Mouse (Mus musculus) hindbrain, embryonic 10.5 days (tissue): Measurements from ENCODE around the gene Gfod1. TPM values are rescaled to one million over a fixed set of nuclear protein-coding genes. Genes with fewer than 3 reads are reported as not detected.

Experiments used
- DNase-seq: peaks from one replicate; pipeline ENCODE4 v3.0.0-alpha.2; 2017; ENCODE audit warnings: low spot score
- H3K27ac ChIP-seq: fragments of 300-500 bp; sonication (generic); 2 replicates; pipeline ENCODE4 v1.5.1; 2016; ENCODE audit warnings: mild to moderate bottlenecking, moderate library complexity
- H3K27me3 ChIP-seq: fragments of 300-500 bp; sonication (generic); 2 replicates; pipeline ENCODE4 v1.6.1; 2016; ENCODE audit warnings: mild to moderate bottlenecking; ENCODE audit not compliant: poor library complexity, insufficient read depth, severe bottlenecking
- H3K36me3 ChIP-seq: fragments of 300-500 bp; sonication (generic); 2 replicates; pipeline ENCODE4 v1.6.1; 2016; ENCODE audit warnings: mild to moderate bottlenecking, moderate library complexity
- H3K4me1 ChIP-seq: fragments of 300-500 bp; sonication (generic); replicated peaks from 2 replicates; pipeline ENCODE4 v1.6.1; 2016; ENCODE audit warnings: mild to moderate bottlenecking
- H3K4me3 ChIP-seq: fragments of 300-500 bp; sonication (generic); 2 replicates; pipeline ENCODE4 v1.5.1; 2016; ENCODE audit warnings: mild to moderate bottlenecking, moderate library complexity
- H3K9me3 ChIP-seq: fragments of 300-500 bp; sonication (generic); 2 replicates; pipeline ENCODE4 v1.6.1; 2016; ENCODE audit warnings: mild to moderate bottlenecking, moderate library complexity
- WGBS: fragments of 180-500 bp; shearing (Covaris S2); methylation state at CpG from one replicate; pipeline ENCODE4 v1.1.7; 2016; 5-methylcytosine and 5-hydroxymethylcytosine counted together
- polyA plus RNA-seq: library from polyadenylated mRNA; unstranded; fragments of >200 nt; fragmentation: Nextera tagmentation; extraction: Ambion mirVana; gene quantifications from 2 replicates; pipeline ENCODE4 v1.2.1, GENCODE M21; 2016

The Gfod1 gene
- polyA plus RNA-seq, 1 experiment from 2014 or later: 0.43 TPM

DNA sequence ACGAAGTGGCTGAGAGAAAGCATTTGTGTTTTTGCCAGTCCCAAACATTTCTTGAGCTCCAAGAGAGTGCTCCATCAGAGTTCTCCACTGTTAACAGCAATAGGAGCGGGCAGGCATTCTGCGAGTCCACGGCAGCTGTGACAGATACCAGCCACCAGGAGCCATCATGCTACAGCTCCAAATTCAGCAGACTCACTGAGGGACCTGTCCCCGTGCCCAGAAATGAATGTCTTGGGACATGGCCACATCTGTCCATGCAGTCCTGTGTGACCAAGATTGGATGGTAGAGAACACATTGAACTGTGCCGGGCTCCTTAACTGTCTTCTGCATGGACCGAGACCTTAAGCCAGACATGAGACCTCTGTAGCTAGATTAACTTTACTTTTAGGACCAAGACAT is 100.7 kb downstream of the Gfod1 start:
- Histone ChIP-seq H3K27ac (no peak overlapping the region), H3K4me1 (peaks cover 4% of the 10 kb centered on the region; the same call in 1 of the 2 replicates), H3K4me3 (no peak overlapping the region), H3K36me3 (no peaks in the 10 kb centered on the region), H3K27me3 (no peaks in the 10 kb centered on the region; the same call in 1 of the 2 replicates), H3K9me3 (no peaks in the 10 kb centered on the region)
- 92% methylated on average over 7 of the region's 7 CpGs for WGBS
- no peak for DNase-seq

DNA sequence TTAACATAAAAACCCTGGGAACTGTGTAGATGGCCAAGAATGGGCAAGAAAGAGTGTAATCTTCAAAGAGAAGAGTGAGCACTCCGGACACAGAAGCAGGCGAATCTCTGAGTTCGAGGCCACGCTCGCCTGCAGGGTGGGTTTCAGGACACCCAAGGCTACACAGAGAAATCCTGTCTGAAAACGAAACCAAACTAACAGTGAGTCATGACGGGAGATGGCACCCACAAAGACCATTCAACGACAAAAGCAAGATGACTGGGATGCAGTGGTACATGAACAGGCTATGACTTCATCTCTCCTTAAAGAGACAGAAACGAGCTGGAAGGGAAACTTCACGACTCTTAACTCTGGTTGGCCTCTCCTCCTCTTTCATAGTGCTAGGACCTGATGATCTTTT is 101.6 kb downstream of the Gfod1 start:
- no peaks in the 10 kb centered on the region; the same call in 1 of the 2 replicates for H3K27me3 ChIP-seq
- H3K27ac ChIP-seq: no peak overlapping the region
- no peaks in the 10 kb centered on the region for H3K9me3 ChIP-seq
- DNase-seq: no peak
- H3K4me1 ChIP-seq: peaks cover 4% of the 10 kb centered on the region; the same call in 1 of the 2 replicates
- H3K4me3 ChIP-seq: no peak overlapping the region
- no peaks in the 10 kb centered on the region for H3K36me3 ChIP-seq
- 91% methylated on average over 10 of the region's 10 CpGs for WGBS

DNA sequence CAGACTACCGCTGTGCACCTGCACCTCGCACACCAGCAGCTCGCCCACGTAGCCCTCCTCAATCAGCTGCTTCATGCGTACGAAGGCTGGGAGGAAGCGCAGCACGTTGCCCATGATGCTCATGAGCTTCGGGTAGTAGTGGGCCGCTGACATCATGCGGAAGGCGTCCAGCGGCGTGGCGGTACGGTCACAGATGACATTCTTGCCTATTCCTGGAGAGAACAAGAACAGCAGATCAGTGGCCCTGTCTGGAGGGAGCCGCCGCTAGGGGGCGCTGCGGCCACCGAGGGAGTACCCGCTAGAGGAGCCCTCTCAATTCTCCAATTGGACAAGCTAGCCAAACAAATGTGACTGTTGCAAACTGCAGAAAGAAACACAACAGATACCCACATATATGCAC is 102.9 kb downstream of the Gfod1 start:
- Histone ChIP-seq H3K9me3 (no peaks in the 10 kb centered on the region), H3K4me1 (peaks cover 4% of the 10 kb centered on the region; the same call in 1 of the 2 replicates), H3K27ac (no peak overlapping the region), H3K4me3 (0 out of 2 replicates have a peak overlapping the region, but pooled peaks have one; percentile 14), H3K27me3 (no peaks in the 10 kb centered on the region), H3K36me3 (no peaks in the 10 kb centered on the region)
- WGBS: 34% methylated on average over 22 of the region's 22 CpGs
- DNase-seq: peak; percentile 64

DNA sequence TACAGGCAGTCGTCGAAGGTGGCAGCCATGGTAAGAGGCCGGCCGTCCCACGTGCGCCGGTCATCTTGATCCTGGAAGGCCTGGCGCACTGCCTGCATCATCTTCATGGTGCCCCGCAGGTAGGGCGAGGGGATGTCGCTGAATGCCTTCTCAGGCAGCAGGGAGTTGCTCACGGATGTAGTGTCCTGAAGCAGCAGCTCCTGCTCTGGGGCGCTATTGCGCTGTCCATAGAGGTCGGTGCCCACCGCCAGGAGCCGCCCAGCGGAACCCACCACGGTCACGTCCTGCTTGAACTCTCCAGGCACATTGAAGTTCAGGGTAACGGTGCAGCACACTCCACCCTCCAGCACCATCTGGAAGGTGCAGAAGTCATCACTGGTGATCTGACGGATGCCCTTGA is 103.5 kb downstream of the Gfod1 start:
- H3K4me3 ChIP-seq: 0 out of 2 replicates have a peak overlapping the region, but pooled peaks have one; percentile 14
- H3K27me3 ChIP-seq: no peaks in the 10 kb centered on the region
- no peak overlapping the region for H3K27ac ChIP-seq
- 64% methylated on average over 22 of the region's 22 CpGs for WGBS
- H3K4me1 ChIP-seq: peaks cover 4% of the 10 kb centered on the region; the same call in 1 of the 2 replicates
- no peaks in the 10 kb centered on the region for H3K36me3 ChIP-seq
- DNase-seq: no peak
- H3K9me3 ChIP-seq: no peaks in the 10 kb centered on the region

DNA sequence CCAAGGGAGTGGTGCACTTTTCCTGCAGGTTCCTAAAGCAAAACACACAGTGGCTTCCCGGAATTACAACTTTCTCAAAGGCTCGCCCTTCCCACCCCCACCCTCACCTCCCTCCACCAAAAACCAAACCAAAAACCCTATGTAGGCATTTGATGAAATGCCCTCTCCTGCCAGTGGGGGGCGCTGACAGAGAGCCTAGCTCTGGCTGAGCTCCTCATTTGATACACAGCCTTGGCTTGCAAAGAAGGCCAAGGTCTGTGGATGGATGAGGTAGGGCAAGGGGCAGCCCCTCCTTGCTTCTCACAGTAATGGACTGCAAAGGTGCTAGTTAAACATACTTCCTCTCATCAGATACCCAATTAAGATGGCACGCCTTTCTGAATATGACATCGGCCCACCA is 104.2 kb downstream of the Gfod1 start:
- Histone ChIP-seq H3K27ac (no peak overlapping the region), H3K36me3 (no peaks in the 10 kb centered on the region), H3K4me1 (peaks cover 4% of the 10 kb centered on the region; the same call in 1 of the 2 replicates), H3K9me3 (no peaks in the 10 kb centered on the region), H3K27me3 (no peaks in the 10 kb centered on the region), H3K4me3 (no peak overlapping the region)
- DNase-seq: no peak
- 68% methylated on average over 5 of the region's 5 CpGs for WGBS

DNA sequence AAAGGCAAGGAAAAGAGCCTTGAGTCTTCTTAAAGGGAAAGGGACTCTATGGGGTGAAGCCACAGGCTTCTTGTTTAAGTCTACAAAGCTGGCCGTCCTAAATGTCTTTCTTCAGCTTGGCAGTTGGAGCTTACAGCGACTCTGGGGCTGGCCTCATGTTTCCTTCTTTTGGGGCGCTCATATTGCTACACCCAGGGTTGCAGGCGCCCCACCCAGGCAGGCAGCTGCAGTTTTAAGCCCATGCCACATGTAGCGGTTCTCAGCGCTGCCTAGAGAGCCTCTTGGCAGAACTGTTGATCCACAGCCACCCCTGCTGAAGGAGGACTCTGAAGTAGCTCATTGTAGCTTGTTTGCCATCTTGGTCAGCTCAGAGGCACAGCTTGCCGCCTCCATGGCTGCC is 104.7 kb downstream of the Gfod1 start:
- no peaks in the 10 kb centered on the region for H3K27me3 ChIP-seq
- no peaks in the 10 kb centered on the region for H3K36me3 ChIP-seq
- H3K27ac ChIP-seq: no peak overlapping the region
- 88% methylated on average over 7 of the region's 7 CpGs for WGBS
- H3K4me1 ChIP-seq: peaks cover 4% of the 10 kb centered on the region; the same call in 1 of the 2 replicates
- H3K9me3 ChIP-seq: no peaks in the 10 kb centered on the region
- no peak for DNase-seq
- no peak overlapping the region for H3K4me3 ChIP-seq

DNA sequence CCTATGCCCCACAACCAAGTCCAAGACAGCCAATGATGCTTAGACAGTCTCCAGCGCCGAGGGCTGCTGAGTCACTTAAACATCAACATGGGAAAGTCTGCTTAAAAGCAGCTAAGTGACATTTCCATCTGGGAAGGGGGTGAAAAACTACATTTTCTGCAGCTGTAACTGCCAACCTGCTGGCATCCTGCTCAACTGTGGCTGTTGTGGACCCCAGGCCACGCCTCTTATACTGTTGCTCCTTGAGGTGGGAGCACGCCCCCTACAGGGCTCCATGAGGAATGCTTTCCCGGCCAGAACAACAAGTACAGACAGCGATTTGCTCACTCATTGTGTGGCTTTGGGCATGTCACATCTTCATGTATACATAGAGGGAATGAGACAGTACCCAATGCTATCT is 106.8 kb downstream of the Gfod1 start:
- Histone ChIP-seq H3K4me3 (no peak overlapping the region), H3K27ac (no peak overlapping the region), H3K9me3 (no peaks in the 10 kb centered on the region), H3K4me1 (peaks cover 4% of the 10 kb centered on the region), H3K27me3 (no peaks in the 10 kb centered on the region), H3K36me3 (no peaks in the 10 kb centered on the region)
- 56% methylated on average over 6 of the region's 6 CpGs for WGBS
- no peak for DNase-seq

DNA sequence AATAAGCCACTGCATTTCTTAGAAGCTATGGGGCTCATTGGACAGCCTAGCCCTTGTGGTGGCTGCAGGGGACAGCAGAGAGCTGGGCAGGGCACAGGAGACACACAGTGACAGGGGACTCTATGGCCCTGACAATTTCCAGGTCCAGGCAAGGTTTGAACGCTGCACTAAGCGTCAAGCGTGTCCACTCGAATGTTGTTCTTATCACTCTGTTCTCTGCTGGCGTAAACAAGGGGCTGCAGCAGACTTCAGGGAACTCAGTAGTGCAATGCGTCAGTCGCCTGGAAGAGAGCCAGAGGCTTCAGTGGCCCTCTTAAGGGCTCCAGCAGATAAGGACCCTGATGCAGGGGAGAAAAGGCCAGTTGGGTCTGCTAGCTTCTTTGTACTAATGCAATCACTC is 108.0 kb downstream of the Gfod1 start:
- Histone ChIP-seq H3K27me3 (no peaks in the 10 kb centered on the region), H3K27ac (no peak overlapping the region), H3K9me3 (no peaks in the 10 kb centered on the region), H3K4me3 (no peak overlapping the region), H3K4me1 (peaks cover 13% of the 10 kb centered on the region), H3K36me3 (no peaks in the 10 kb centered on the region)
- DNase-seq: no peak
- WGBS: 74% methylated on average over 7 of the region's 7 CpGs

DNA sequence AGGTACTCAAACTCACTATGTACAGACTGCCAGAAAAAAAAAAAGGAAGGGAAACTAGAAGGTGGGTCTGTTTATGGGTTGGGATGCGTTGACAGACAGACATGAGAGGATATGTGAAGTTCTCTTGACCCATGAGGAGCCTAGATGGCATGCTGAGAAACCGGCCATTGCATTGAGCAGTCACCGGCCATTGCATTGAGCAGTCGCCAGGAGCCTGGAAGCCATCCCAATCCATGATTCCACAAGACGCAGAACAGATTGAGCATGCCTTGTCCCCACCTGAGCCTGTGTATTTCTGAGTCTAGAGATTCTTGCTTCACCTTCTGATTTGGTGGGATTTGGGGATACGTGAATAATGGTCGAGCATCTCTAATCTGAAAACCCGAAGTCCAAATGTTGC is 110.0 kb downstream of the Gfod1 start:
- no peaks in the 10 kb centered on the region for H3K27me3 ChIP-seq
- H3K4me3 ChIP-seq: no peak overlapping the region
- H3K4me1 ChIP-seq: peaks cover 11% of the 10 kb centered on the region
- H3K36me3 ChIP-seq: no peaks in the 10 kb centered on the region
- H3K9me3 ChIP-seq: no peaks in the 10 kb centered on the region
- 91% methylated on average over 8 of the region's 8 CpGs for WGBS
- no peak overlapping the region for H3K27ac ChIP-seq
- DNase-seq: no peak

DNA sequence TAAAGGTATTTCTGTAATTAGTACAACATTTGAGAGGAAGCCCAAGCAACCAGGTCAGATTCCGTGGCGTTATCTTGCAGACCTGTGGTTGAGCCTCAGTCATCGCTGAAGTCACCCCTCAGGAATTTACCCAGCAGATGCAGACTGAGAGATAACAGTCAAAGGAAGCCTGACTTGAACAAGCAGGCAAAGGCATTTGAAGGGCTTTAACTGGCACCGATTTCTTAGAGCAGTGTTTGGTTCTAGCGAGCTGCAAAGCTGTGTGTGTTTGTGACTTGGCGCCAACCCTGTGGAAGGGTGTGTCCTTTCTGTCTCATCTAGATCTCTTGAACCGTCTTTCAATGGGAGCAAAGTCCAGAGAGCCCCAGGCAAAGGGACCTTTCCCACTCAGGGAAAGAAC is 110.7 kb downstream of the Gfod1 start:
- no peak for DNase-seq
- Histone ChIP-seq H3K4me1 (peaks cover 11% of the 10 kb centered on the region), H3K27me3 (no peaks in the 10 kb centered on the region), H3K4me3 (no peak overlapping the region), H3K27ac (no peak overlapping the region), H3K9me3 (no peaks in the 10 kb centered on the region), H3K36me3 (no peaks in the 10 kb centered on the region)
- 76% methylated on average over 7 of the region's 7 CpGs for WGBS

DNA sequence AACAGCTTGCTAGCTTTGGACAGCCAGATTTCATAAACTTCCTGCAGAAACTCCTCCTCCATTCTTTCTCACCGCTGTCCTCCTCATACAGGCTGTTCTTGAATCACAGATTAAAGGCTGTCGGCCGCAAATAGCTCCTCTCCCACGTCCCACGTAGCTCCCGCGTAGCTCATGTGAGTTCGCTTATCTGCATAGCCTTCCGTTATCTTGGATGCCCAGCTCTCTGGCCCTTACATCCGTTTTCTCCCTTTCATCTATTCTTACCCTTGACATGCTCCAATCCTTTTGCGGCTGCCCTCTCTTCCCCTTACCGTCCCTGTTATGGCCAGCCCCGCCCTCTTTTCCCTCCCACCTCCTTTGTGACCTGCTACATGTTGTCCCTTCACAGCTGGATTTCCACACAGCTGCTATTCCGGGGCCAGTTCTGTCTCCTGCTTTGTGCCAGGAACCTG is 112.2 kb downstream of the Gfod1 start:
- H3K27me3 ChIP-seq: no peaks in the 10 kb centered on the region
- no peak overlapping the region for H3K27ac ChIP-seq
- no peaks in the 10 kb centered on the region for H3K36me3 ChIP-seq
- H3K9me3 ChIP-seq: 0 out of 2 replicates have a peak, but pooled peaks cover 2% of the 10 kb centered on the region
- 12% methylated on average over 14 of the region's 14 CpGs for WGBS
- H3K4me1 ChIP-seq: peaks cover 11% of the 10 kb centered on the region
- DNase-seq: no peak
- peak overlapping the region; percentile 29 for H3K4me3 ChIP-seq

DNA sequence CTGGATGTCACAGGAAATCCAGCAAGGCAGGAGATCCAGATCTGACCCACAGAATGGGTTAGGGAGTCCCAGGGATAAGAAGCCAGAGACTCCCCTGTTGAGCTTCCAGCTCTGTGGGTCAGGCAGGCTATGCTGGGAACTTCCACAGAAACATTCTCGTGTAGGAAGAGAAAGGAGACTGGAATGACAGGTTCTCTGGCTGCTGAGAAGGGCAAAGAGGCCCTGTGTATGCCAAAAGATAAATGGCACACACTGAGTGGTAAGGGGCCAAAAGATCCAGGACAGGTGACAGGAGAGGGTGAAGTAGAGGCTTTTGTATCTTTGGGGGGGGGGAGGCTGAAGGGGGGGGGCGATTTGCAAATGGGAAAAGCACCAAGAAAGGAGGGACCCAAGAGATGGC is 112.7 kb downstream of the Gfod1 start:
- WGBS: 37% methylated on average over 2 of the region's 2 CpGs
- Histone ChIP-seq H3K4me3 (peak overlapping the region; percentile 29; the same call in 1 of the 2 replicates), H3K4me1 (peaks cover 11% of the 10 kb centered on the region), H3K36me3 (no peaks in the 10 kb centered on the region), H3K9me3 (0 out of 2 replicates have a peak, but pooled peaks cover 2% of the 10 kb centered on the region), H3K27ac (peak overlapping the region; percentile 23; the same call in 1 of the 2 replicates), H3K27me3 (no peaks in the 10 kb centered on the region)
- DNase-seq: no peak

DNA sequence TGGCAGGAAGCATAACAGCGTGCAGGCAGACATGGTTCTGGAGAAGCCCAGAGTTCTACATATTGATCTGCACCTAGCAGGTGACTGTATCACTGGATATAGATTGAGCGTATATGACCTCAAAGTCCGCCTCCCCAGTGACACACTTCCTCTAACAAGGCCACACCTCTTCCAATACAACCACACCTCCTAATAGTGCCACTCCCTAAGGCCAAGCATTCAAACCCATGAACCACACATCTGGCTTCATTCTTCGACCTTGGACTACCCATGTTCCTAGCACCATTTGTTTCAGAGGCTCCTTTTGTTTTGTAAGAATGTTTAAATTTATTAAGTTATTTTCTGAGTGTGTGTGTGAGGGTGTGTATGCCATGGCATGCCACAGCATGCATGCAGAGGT is 116.2 kb downstream of the Gfod1 start:
- no peak overlapping the region for H3K27ac ChIP-seq
- H3K36me3 ChIP-seq: no peaks in the 10 kb centered on the region
- 0 out of 2 replicates have a peak, but pooled peaks cover 2% of the 10 kb centered on the region for H3K9me3 ChIP-seq
- DNase-seq: no peak
- no peaks in the 10 kb centered on the region for H3K27me3 ChIP-seq
- WGBS: 93% methylated on average over 4 of the region's 4 CpGs
- no peak overlapping the region for H3K4me3 ChIP-seq
- H3K4me1 ChIP-seq: peaks cover 31% of the 10 kb centered on the region
